Mouse (Mus musculus) thymus, postnatal 4 days (tissue): ENCODE measurements around the gene Ppm1b.

Source experiments
- DNase-seq: peaks from one replicate; pipeline ENCODE4 v3.0.0; 2021

The Ppm1b gene

GRCm38 (mm10) chr17:84958411-84958911, 1.9 kb downstream of the Ppm1b start:
- DNase-seq = peak; percentile 71

DNA sequence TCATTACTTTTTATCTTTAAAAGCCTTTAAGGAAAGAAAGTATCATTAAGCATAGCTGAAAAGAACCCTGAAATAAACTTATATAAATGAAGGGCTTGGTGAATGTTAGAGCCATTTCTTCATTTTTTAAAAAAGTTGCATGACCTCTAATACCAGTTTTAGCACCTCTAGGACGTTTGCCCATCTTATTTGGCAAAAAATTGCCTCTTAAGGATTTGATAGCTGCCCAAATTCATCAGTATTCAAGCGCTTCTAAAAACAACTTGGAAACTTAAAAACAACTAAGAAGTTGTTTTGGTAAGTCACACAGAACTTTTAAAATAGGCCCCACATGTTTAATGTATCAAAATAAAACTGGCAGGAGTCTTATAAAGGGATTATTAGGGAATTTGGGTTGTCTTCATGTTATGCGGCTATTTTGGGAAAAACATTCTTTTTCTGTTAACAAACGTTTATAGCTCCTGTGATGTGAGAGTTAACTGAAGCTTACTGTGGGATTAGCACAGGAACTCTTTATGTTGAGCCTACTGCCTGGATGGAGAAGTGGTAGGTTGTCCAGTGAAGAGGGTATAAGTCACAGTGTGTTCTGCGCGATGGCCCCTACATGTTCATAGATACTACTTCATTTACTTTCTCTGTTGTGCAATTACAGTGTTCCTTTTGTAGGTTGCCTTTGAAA, 2.6 kb downstream of the Ppm1b start:
- DNase-seq = no peak

DNA sequence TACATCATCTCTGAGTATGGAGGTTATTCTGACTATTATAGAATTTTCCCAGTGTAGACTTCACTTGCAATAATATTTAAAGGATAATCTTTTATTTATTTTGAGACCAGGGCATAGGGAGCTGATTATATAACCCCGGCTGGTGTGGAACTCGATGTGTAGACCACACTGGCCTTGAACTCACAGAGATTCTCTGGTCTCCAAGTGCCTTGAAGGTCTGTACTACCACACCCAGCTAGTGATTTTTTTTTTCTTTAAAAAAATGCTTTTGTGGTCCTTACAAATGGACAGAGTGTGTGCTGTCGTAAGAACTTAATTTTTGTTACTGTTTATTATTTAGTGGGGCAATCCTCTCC, 3.1 kb downstream of the Ppm1b start:
- no peak for DNase-seq

GRCm38 (mm10) chr17:84960136-84960535, 3.6 kb downstream of the Ppm1b start:
- no peak for DNase-seq

GRCm38 (mm10) chr17:84962046-84962445, 5.5 kb downstream of the Ppm1b start:
- no peak for DNase-seq

DNA sequence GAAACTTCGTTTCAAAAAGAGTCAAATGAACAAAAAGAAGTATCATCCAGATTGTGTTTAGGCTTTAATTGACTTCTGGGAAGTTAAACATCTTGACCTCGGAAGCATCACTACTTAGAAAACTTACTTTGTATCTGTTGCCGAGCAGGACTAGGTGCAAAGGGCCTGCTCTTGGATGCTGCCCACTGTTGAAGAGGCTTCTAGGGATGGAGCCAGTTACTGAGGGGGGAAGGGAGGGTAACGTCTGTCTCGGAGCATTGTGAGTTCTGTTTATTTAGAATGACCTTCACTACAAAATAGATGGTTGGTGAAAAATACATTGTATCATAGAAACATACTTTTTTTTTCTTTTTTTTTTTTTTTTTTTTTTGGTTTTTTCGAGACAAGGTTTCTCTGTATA, 7.1 kb downstream of the Ppm1b start:
- no peak for DNase-seq

DNA sequence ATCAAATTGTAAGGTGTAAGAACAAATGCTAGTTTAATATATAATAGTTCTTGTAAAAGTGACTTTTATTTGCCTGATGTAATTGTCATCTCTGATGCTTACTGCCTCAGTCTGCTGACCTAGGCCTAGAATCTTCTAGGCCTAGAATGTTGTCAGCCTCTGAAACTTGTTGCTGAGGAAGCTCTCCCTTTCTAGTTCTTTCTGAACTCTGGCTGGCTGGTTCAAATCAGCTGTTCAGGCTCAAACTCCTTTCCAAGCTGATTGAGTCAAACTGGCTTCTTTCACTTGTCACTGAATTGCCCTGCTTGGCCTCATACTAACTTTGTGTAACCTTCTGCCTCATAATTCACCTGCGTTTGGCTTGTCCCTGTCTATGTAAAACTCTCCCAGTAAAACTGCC, 9.7 kb downstream of the Ppm1b start:
- DNase-seq = no peak

DNA sequence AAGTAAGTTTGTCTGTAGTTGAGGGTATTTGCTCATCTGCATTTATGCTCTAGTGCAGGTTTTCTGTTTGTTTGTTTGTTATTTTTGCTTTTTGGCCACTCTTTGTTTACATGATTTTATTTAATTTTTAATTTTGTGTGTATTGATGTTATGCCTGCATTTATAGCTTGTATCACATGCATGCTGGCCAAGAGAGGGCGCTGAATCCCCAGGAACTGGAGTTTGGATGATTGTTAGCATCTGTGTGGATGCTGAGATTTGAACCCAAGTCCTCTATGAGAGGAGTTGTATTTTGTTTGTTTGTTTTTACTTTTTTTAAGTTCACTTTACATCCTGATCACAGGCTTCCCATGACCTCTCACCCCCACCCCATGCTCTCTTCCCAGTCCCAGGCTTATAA, 10.5 kb downstream of the Ppm1b start:
- DNase-seq = peak; percentile 38

DNA sequence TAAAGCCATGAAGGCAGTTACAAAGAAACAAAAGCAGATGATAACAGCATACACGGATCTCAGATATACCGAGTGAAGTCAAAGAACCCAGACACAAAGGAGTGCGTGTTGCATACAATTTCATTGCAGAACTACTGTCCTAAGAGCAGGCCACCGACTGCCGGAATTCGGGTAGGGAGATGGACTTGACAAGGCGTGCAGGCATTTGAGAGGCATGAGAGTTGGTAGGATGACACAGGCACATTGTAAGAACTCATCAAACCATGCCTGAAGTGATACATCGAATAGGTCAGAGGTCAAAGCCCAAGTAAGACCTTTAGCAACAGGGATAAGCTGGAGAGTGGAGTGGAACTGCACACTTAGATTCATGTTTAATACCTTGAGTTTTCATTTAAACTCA, 13.4 kb downstream of the Ppm1b start:
- DNase-seq = no peak

DNA sequence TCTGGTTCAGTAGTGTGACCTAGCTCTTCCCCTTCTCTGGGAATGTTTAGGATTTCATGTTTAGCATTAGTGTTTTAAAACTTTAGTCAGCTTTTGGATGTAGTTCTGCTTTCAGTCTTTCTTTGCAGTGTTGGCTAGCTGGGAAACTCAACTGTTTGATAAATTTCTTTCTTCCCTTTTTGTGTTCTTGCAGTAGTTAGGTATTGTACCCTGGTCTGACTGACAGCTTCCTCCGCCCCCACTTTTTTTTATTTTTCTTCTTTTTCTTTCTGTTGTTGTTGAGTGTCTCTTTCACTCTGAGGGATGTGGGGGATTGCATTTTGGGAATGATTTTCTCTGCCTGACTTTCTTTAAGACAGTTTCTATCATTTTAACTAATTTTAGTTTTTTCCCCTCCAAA, 25.2 kb downstream of the Ppm1b start:
- no peak for DNase-seq

GRCm38 (mm10) chr17:84982735-84983134, 26.2 kb downstream of the Ppm1b start:
- no peak for DNase-seq

DNA sequence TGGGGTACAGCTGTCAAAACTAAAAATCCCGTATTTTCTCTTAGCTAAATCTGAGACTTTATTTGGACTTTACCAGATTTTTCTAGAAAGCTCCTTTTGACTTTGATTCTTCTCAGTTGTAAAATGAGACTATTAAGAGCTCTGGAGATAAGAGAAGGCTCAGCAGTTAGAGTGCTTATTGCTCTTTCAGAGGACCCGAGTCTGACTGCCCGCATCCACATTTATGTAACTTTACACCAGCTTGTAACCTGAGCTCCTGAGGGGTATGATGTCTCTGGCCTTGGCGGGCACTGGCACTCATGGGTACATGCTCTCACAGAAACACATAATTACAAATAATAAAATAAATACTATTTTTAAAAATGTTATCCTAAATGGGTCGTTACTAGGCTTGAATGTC, 29.8 kb downstream of the Ppm1b start:
- DNase-seq = no peak

DNA sequence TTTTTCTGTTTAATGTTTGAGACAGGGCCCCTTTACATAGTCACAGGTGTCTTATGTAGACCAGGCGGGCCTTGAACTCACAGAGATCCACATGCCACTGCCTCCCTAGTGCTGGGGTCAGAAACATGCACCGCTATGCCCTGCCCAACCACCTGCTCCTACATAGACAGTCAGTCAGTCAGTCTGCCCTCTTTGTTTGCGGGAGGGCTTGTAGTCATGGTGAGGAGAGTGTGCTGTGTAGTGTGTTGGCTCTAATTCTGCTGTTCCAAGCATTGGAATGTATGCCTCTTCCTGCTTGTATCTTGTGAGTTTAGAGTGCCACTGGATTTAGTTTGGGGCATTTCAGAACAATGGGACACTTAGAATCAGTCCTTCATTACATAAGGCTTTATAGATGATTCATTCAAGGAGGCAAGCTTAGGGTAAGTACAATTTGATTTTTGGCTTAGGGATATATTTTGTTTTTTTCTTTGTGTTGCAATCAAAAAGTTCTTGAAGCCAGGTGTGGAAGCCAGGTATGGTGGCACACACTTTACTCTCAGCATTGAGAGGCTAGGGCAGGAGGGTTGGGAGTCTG, 31.4 kb downstream of the Ppm1b start:
- no peak for DNase-seq

- no peak for DNase-seq
Measured at GRCm38 (mm10) chr17:84988514-84988913, 32.0 kb downstream of the Ppm1b start.

GRCm38 (mm10) chr17:84995844-84996243, 39.3 kb downstream of the Ppm1b start:
- no peak for DNase-seq

DNA sequence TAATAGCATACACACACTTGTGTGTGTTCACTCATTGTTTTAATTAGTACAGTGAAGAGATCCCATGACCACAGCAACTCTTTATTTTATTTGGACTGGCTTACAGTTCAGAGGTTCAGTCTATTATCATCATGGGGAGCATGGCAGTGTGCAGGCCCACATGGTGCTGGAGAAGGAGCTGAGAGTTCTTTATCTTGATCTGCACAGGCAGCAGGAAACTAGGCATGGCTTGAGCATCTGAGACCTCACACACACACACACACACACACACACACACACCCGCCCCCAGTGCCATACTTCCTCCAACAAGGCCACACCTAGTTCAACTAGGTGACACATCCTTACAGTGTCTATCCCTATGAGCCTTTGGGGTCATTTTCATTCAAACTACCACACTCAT, 41.1 kb downstream of the Ppm1b start:
- DNase-seq = no peak

DNA sequence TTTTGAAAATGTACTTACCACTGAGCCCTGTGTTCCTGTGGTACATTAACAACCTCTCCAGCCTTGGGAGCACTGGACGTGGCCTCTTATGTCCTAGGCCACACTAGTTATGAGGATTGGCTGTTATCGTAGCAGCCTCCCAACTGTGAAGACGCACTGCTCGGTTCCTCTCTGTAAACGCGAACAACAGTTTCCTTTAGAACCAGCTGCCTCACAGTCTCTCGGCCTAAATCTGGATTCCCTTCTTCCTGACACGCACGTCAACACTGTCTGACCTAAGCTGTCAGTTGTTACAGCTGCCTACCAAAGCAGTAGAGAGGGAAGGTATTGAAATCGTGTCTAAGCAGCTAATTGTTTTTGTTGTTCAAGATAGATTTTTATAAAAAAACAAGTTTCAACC, 43.1 kb downstream of the Ppm1b start:
- no peak for DNase-seq

- DNase-seq = no peak
Measured at GRCm38 (mm10) chr17:85013485-85013884, 56.9 kb downstream of the Ppm1b start.

GRCm38 (mm10) chr17:85014632-85015031, 58.1 kb downstream of the Ppm1b start:
- DNase-seq = no peak

- DNase-seq = no peak
Measured at GRCm38 (mm10) chr17:85018344-85018743, 61.8 kb downstream of the Ppm1b start.

DNA sequence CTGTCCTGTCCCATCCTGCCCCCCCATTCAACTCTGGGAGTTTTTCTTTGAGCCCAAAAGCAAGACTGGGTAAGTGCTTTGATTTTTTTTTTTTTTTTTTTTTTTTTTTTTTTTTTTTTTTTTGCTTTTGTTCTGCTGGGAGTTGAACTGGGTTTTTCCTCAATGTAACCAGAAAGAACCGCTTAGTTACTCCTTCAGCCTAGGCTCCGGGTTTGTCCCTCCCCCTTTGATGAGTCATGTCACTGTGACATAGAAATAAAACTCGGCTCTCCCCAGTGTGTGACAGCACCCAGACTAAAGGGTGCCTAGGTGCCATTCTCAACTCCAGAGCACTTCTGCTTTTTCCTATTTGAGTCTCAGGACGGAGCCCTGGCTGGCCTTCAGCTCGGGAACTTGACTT, 62.3 kb downstream of the Ppm1b start:
- no peak for DNase-seq

- DNase-seq = no peak
Measured at GRCm38 (mm10) chr17:85020343-85020742, 63.8 kb downstream of the Ppm1b start.

DNA sequence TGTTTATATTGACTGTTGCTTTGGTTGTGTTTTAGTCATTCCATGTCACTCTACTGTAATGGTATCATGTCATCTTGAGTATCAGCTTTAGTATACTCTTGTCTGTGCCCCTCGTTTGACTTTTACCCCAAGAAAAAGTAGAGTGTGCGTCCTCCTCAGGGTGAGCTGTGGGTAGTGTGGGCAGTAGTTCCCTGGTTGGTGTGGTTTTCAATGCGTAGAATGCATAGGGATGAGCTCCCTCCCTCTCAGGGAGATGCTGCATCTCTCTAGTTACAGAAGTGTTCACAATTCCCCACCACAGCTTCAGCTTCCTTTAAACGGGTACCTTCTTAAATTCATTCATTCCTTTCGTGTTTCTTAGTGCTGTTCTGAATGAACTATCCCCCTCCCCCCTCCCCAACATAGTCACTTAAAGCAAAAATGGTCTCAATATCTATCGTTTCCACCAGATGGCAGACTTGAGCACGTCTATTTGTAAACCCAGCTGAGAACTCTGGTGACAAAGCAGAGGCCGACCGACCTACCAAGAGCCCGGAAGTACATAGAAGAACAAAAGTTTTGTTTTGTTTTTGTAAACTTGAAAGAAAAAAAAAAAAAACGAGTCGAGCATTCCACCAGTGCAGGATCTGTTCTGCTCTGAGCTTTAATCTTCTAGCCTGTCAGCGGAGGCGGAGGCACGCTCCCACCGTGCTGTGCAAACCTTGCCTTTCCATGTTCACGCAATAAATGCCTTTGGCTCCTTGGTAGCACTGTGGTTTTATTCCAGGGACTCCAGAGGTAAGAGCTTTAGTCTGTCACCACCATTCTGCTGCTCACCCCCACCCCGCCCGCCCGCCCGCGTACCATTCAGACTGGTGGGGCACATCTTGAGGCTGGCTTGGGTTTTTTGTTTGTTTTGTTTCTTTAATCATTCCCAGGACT, 67.0 kb downstream of the Ppm1b start:
- peak; percentile 66 for DNase-seq

DNA sequence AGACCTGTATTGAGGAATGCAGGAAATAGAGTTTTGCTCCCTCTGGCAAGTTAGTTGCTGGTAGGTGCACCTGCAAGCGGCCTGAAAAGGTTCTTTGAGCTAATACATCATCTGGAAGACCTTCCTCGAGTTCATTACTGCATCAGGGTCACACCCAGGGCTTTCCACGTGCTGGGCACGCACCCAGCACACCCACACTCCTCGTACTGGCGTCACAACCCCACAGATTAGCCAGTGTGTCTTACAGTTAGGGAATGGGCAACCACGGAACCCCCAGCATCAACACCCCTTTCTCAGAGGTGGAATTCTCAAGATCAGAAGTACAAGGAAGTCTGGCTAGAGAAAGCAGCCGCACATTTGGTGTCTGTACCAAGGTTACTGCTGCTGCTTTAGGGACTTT, 67.7 kb downstream of the Ppm1b start:
- no peak for DNase-seq
